Mouse (Mus musculus): ENCODE measurements around the gene Pqlc3.
A peak's percentile ranks its signal among the peaks of the same experiment; 100 is the strongest.
"Not testable (repeated sequence)": the region's sequence is repeated elsewhere in the genome, so short reads cannot be mapped to it uniquely, and the experiment has no call there.

Pqlc3 gene

DNA sequence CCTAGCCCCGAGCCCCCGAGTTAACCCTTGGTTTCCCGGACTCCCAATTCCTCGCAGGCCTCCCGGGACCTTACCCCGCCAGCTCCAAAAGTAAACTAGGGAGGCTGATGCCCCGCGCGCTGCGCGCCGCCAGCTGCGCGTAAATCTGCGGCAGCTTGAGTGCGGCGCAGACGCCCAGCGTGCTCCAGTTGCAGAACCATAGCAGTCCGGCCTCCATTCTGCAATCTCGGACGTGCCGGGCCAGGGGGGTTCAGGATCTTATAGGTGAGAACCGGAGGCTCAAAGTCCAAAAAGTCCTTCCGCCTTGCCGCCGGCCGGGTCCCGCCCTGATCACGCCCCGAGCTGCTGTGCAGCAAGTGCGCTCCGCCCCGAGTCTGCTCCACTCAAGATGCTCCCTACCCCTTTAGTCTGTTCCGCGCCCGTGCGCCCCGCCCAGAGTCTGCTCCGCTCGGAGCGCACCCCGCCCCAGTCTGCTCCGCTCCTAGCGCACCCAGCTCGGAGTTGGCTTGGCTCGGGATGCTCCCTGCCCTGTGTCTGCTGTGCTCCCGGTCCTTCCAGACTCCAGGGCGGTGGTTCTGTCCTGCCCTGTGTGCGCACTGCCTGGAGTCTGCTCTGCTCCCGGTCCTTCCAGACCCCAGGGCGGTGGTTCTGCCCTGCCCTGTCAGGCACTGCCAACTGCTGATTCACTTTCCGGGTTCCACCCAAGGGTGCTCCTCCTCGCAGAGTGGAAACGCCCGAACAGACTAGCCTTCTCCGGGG, at the start of gene Pqlc3:
TSS of gene Pqlc3 (minus strand) at position 670 of the 759 bp plus-strand sequence.
- peak; percentile 48 to 71 for DNase-seq

GRCm38 (mm10) chr12:17049796-17050195, 49.6 kb upstream of the Pqlc3 start:
- no peak for DNase-seq

DNA sequence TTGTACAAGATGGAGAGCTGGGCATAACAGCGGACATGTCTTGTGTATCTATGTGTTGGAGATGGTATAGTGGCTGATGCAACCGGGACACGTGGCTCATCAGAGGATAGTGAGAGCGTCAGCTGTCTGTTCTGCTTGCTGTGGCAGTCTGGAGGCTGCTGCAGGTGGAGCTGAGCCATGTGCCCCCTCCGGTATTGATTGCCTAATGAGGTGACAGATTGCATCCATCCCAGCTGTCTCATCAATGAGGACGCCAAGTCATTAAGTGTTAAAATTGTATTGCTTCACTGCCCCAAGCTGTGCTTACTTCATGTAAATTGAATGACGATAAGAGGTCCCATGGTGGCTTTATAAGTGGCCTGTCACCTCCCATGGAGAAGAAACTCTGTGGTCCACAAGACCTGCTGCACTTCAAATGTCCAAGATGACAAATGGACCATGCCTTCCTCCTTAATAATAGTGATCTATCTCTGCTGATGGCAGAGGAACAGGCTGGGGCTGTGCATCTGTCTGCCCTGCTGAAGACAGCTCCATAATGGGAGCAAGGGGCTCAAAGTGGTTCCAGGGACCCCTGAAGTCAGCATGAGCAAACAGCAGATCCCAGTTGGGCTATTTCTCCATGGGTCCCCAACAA, 48.9 kb upstream of the Pqlc3 start:
- no peak for DNase-seq

- no peak for DNase-seq
Observed at GRCm38 (mm10) chr12:17043311-17043710, 43.1 kb upstream of the Pqlc3 start.

DNA sequence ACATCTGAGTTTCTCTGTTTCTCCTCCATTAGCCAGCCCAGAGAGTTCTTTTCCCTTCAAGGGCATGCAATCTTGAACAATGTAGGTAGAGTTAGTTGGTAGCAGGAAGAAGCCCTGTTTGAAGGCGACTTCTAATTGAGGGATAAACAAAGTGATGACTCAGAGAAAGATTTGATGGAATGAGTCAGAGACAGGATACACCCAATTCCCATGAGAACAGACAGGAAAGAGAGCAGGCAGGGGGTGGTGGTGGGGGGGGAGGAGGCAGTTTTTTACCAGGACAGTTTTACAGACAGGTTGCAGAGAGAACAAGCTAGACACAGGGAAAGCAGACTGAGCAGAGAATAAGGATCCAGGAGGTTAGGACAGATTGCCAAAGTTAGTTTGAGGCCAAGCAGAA, 40.4 kb upstream of the Pqlc3 start:
- DNase-seq = no peak

DNA sequence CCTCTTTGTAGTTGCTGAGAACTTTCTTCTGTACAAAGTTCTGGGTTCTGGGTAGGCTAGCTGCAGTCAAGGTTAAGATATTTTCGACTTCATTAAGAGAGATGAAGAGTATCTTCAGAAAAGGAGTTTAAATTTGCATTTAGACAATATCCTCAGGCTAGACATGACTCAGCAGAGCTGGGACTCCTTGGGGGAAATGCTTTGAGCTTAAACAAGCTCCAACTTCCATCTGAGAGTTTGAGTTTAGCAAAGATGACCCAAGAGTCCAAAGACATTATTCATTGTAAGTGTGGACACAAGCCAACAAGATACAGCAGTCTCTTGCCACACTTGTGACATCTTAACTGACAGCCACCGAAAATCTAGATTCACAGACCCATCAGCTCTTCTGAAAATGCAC, 39.2 kb upstream of the Pqlc3 start:
- DNase-seq = no peak

GRCm38 (mm10) chr12:17038246-17038645, 38.0 kb upstream of the Pqlc3 start:
- no peak for DNase-seq

DNA sequence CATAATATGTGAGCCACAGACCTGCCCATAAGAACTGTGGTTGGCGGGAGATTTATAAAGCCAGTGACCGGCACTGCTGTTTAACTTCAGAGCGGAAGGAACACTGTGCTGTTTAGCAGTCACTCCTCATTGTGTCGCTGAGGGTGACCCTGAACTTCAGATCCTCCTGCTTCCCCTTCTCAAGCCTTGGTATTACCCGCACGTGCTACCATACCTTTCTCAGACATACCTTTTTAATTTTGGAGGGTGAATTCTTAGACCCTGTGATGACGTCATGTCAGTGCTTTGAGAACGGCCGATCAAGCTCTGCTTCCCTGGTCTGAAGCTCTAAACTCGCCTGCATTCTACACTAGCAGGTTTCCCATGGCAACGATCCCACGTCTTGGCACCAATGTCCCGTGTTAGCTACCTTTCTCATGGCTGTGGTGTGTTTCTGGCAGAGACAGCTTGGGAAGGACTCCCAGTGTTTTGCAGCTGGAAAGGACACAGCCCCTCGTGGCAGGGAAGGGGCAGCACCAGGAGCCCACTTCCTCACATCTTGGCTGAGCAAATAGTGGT, 36.9 kb upstream of the Pqlc3 start:
- no peak for DNase-seq

DNA sequence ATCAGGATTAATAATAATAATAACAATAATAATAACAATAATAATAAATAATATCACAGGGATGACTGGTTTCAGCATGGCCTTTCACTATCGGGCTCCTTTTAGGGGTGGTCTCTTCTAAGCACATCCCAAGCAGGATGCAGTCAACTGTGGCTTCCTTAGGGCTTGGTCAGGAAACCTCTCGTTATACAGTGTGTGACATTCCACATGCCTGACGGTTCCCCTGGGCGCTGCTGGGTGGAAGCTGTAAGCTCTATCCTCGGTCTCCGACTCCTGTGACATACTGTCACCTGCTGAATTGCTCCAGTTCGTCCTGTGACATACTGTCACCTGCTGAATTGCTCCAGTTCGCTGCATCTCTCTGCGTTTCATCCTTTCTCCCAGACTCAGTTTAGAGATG, 36.3 kb upstream of the Pqlc3 start:
- no peak for DNase-seq

GRCm38 (mm10) chr12:17035128-17035527, 34.9 kb upstream of the Pqlc3 start:
- peak in 1 of 2 experiments; percentile 50 for DNase-seq

GRCm38 (mm10) chr12:17034671-17035070, 34.5 kb upstream of the Pqlc3 start:
- no peak for DNase-seq

DNA sequence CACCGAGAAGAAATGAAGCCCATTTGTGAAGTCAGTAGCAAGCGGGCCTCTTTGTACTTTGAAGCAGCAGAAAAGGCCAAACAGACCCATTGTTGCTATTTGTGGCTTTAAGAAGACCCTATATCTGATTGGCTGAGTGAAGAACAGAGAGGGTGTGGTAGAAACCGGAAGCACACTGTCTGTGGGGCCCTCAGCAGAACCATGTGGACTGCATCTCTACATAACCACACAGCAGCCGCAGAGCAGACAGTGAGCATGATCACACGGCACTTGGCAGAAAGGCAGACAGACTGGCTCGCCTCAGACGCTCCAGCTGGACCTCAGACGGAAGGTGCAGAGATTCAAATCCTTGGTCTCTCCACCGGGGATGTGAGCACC, 33.2 kb upstream of the Pqlc3 start:
- DNase-seq = no peak

DNA sequence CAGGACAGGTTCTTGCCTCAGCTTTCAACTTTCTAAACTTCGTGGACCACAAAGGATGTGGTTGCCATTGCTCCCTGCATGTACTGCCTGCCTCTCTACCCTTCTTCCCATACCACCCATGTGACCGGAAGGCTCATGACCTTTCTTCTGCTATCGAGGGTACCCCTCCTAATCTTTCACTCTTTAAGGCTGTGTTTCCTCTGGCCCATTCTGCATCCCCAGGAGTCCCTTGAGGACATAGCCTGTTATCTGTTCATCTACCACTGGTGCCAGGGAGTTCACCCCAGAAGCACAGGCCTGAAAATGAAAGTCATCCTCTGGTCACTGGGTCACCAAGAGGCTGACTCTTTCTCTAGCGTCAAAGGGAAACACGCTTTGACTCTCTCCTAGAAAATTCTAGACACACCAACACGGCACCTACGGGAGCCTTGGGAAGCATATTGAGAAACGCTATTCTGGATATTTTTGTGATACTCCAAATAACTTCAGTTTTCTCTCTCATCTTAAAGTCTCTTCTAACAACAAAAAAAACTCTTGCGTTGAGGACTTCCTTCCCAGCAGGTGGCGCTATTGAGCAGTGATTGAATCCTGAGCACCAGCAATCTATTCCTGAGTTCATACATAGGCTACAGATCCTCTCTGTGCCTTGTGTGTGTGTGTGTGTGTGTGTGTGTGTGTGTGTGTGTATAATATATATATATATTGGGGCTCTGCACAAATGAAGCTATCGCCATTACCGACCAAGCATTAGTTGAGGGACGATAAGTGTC, 32.7 kb upstream of the Pqlc3 start:
- peak; percentile 74 to 87 for DNase-seq

GRCm38 (mm10) chr12:17024554-17025110, 24.4 kb upstream of the Pqlc3 start:
- no peak for DNase-seq

DNA sequence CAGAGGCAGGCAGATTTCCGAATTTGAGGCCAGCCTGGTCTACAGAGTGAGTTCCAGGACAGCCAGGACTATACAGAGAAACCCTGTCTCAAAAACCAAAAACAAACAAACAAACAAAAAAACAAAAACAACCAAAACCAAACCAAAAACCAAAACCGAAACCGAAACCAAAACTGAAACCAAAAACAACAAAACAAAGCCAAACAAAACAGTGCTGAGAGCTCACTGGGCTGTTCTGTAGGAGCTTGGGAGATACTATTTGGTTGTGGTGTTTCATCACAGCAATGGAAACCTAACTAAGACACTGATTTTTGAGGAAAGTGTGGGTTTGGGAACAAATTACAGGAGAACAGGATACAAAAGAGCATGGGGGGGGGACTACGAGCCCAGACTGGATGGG, 21.9 kb upstream of the Pqlc3 start:
- DNase-seq = no peak

DNA sequence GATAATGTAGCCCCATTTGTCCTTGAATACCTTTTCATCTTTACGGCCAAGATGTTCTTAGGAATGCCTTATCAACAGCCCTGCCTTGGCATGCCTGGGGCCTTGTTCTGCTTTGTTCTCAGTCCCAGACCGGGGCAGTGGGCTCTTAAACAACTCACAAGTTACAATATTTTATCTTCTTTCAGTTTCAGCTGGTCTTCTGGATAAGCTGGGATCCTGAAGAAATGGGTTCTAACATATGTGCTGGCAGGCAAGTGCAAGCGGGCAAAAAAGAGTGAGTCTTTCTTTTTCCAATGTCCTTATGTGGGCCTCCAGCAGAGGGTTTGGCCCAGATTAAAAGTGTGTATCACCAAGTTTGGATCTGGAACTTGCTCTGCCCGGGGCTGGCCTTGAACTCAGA, 20.9 kb upstream of the Pqlc3 start:
- not testable (repeated sequence) for DNase-seq

GRCm38 (mm10) chr12:17018468-17018867, 18.3 kb upstream of the Pqlc3 start:
- DNase-seq = peak; percentile 51 to 77

GRCm38 (mm10) chr12:17015711-17016110, 15.5 kb upstream of the Pqlc3 start:
- DNase-seq = no peak

GRCm38 (mm10) chr12:17012067-17012899, 12.1 kb upstream of the Pqlc3 start:
- no peak for DNase-seq

- DNase-seq = peak; percentile 62 to 77
Observed at GRCm38 (mm10) chr12:17011100-17011870, 11.1 kb upstream of the Pqlc3 start, which contains the start of gene 2410004P03Rik. Gene 2410004P03Rik, minus strand, starts transcription at chr12:17011727.

GRCm38 (mm10) chr12:17009466-17009865, 9.3 kb upstream of the Pqlc3 start:
- no peak for DNase-seq
